Mouse (Mus musculus) lung, adult 2 months (tissue): ENCODE data around the gene Aldh3b1.
A peak's percentile ranks its signal among the peaks of the same experiment; 100 is the strongest.

ENCODE experiments used
- CTCF ChIP-seq: fragments of 200-500 bp; IDR thresholded peaks from 2 replicates; pipeline ENCODE4 v1.5.1; 2011; ENCODE audit warnings: mild to moderate bottlenecking, low read length, control low read depth; ENCODE audit not compliant: insufficient read depth
- POLR2A ChIP-seq: fragments of 200-500 bp; IDR thresholded peaks from 2 replicates; pipeline ENCODE4 v1.6.1; 2011; ENCODE audit warnings: low read depth, mild to moderate bottlenecking, control low read depth, low read length, borderline replicate concordance; ENCODE audit errors: extremely low read depth

- TF ChIP-seq CTCF, result no peak
- TF ChIP-seq POLR2A, result peak; percentile 74; the same call in 1 of the 2 replicates
Observed at GRCm38 (mm10) chr19:3935032-3935895, 5.7 kb upstream of the Aldh3b1 start, which contains the start of gene Unc93b1.
